Mouse (Mus musculus): Measurements from ENCODE around the gene Milr1.
"Not testable (repeated sequence)": the region's sequence is repeated elsewhere in the genome, so short reads cannot be mapped to it uniquely, and the experiment has no call there.

The Milr1 gene

DNA sequence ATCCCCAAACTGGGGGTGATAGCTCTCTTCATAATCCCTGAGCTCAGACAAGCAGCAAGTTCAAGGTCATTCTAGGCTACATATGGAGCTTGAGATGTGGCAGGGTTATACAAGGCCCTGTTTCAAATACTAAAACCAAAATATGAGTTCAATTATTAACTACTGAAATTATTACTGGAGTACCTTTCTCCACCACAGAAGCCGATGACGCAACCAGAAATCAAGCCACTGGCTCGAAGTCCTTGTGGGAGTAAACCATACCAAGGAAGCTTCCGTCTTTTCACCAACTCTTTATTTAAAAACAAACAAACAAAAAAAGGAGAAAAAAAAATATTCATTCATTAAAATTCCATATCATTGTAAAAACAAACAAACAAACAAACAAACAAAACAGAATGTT, 25.9 kb downstream of the Milr1 start:
- no peak for DNase-seq (ENCODE audit: low read depth)

- DNase-seq (ENCODE audit: low read depth): no peak
These were observed 26.4 kb downstream of the Milr1 start for GRCm38 (mm10) chr11:106777395-106777794.

DNA sequence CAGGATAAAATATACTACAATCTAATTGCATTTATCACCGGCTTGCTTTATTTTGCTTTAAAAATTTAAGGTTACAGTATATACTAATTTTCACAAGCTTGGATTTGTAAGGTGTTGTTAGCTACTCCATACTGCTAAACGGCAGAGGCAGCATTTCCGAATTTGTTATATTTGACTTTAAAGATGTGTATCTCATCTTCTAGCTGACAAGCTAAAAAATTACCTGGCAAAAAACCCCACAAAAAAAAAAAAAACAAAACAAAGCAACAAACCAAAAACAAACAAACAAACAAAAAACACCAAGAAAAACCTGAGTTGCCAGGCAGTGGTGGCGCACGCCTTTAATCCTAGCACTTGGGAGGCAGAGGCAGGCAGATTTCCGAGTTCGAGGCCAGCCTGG, 27.1 kb downstream of the Milr1 start:
- no peak for DNase-seq (ENCODE audit: low read depth)

DNA sequence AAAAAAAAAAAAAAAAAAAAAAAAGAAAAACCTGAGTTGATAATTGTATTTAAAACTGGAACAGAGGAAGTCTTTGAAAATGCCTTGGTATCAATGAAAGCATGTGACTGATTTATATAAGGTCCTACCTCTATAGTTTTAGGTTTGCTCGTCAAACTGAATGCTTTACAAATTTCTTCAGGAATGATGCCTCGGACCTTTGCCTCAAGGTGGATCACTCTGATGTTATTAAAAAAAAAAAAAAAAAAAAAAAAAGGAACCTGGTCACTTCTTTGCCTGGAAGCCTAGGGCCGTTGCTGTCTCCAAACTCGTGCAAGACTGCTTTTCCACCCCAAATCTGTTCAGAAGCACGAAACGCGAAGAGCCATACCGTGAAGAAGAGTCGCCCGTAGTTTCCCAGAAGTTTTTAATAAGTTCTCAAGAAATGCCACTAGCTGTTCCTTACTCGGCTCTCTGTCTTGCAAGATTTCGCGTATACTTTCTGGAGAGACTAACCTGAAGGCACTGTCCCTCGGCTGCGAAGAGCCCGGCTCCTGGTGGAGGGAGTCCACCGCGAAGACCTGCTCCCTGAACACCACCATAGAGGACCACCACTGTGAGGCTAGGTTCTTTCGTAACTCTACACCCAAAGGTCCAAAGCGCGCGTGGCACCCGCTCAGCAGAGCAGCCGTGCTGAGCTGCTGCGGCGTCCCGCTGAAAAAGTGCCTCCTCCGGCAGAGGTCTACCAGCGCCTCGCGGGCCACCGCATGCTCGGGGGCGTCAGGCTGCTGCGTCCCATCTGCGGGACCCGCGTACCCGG, 27.8 kb downstream of the Milr1 start:
- no peak for DNase-seq (ENCODE audit: low read depth)

GRCm38 (mm10) chr11:106779388-106780088, 28.5 kb downstream of the Milr1 start, which contains the start of gene Polg2:
Gene Polg2, minus strand, starts transcription at chr11:106779537.
- DNase-seq (ENCODE audit: low read depth): peak; percentile 81

DNA sequence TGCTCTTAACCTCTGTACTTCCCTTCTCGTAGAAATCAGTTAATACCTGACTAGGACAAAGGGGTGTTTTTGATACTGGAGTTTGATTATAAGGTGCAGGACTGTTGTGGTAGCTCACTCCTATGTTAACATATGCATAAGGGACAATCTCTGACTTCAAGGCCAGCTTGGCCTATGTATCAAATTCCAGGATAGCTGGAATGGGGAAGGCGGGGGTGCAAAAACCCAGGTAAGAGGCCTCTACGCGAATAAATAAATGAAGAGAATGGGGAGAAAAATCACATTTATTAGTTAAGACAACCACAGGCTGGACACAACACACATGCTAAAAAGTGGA, 29.0 kb downstream of the Milr1 start:
- no peak for DNase-seq (ENCODE audit: low read depth)

GRCm38 (mm10) chr11:106780590-106781220, 29.7 kb downstream of the Milr1 start:
- no peak for DNase-seq (ENCODE audit: low read depth)

GRCm38 (mm10) chr11:106782271-106782670, 31.2 kb downstream of the Milr1 start:
- not testable (repeated sequence) for DNase-seq (ENCODE audit: low read depth)

DNA sequence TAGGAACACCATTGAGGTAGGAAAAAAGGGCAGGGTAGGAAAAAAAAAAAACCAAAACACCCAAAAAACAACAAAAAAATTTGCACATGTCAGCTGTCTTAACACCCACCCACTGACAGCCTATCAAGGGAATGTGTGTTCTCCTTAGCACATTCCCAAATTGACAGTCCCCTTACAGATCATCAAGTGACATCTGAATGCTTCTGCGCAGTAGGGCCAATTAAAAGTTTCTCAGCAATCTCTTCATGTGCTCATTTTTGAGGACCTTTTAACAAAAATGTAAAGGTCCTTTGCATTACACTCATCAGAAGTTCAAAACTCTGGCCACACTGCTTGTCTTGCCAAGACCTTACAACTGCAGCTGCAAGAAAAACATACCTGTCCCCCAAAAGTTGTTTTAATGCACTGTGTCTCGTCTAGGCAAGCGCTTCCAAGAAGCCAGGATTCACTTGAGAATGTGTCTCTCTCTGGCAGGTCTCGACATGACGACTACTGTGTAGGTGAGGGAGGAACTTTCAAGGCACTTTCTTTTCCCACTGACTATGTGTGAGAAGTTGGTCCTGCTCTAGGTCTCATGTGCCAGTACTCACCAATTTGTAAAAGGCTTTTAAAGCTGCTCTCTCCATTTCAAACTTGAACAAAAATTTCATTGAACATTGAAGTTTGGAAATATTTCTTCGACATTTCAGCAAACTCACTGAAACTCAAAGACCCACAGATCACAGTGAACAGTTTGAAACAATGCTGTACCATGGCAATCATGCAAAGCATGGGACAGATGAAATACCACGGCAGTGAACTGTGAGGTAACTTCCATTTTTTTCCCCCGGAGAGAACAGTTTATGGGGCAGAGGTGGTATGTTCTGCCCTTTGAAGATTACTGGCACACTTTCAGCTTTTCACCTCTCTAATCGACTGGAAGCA, 32.1 kb downstream of the Milr1 start:
- no peak for DNase-seq (ENCODE audit: low read depth)

GRCm38 (mm10) chr11:106784476-106784875, 33.5 kb downstream of the Milr1 start:
- no peak for DNase-seq (ENCODE audit: low read depth)

DNA sequence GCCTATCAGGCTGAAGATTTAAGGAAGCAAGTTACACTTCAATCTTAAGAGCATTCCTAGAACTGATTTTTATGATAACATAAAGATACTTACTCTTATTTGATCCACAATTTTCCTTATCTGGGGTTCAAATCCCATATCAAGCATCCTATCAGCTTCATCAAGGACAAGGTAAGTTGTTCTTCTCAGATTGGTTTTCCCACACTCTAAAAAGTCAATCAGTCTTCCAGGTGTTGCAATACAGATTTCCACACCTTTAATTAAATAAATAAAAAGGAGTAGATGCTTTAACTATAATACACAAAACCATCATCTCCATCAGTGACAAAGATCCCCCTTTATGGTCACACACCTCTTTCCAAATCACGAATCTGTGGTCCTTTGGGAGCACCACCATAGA, 34.0 kb downstream of the Milr1 start:
- no peak for DNase-seq (ENCODE audit: low read depth)

DNA sequence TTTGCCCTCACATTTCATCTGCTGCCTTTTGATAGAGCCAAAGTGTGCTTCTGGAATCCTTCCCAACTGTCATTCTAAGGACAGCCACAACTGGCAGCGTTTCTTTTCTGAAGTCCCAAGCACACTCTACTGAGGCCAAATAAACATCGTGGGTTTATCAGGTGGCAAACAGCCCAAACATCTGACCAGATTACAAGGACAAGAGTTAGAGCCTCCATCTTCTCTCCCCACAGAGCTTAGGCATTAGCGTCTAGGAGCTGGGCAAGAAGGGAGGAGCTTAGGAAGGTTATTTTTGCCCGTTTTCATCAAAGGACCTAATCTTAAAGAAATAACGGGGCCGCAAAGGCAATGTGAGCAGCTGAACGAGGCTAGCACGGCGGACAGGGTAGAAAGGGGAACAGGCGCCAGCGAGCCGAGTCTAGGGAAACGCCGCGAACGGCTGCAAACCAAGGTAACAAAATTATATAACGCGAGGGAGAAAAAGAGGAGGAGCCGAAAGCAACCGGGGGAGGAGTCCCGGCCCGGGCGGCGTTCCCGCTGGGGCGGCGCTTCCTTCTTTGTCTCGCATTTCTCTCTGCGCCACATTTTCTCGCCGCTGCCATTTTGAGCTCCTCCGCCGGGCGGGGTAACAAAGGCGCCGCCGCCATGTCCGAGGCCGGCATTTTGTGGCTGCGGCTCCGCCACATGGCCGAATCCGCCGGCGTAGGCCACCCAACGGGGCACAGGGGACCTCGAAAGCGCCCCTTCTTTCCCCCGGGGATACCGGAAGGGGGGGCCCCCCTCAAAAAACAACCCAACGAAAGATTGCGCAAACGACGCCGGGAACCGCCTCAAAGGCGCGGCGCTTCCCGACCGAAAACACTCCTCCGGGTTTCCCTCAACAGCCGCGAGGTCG, 36.4 kb downstream of the Milr1 start:
- DNase-seq (ENCODE audit: low read depth): no peak

DNA sequence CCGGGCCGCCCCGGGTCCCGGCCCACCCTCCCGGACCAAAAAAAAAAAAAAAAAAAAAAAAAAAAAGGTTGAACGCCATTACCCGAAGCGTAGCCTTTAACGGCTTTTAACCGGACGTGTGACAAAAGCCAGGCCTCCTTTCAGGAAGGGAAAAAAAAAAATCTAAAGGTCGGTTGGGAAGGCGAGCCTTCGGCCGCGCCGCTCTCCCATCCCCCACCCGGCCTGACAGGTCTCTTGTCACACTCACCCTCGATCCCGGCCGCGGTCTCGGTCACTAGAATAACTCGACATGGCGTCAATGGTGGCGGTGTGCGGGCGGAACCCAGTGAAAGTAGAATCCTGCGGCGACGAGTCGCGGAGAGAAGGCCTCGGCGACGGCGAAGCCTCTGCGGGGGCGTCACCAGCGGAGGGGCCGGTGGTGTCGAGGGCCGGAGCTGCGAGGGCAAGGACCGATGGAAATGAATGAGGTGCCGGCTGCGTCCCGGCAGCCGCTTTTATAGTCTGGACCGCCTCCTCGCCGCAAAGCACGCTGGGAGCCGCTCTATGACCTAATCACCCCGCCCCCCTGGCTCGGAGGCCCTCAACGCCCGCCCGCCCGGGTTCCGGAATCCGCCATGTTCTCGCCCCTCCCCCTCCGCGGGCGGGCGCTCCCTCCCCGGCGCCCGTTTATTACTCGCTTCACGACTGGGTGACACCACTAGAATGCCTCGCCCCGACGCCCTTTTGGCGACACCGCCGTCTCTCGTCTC, 37.2 kb downstream of the Milr1 start:
- peak; percentile 80 for DNase-seq (ENCODE audit: low read depth)

DNA sequence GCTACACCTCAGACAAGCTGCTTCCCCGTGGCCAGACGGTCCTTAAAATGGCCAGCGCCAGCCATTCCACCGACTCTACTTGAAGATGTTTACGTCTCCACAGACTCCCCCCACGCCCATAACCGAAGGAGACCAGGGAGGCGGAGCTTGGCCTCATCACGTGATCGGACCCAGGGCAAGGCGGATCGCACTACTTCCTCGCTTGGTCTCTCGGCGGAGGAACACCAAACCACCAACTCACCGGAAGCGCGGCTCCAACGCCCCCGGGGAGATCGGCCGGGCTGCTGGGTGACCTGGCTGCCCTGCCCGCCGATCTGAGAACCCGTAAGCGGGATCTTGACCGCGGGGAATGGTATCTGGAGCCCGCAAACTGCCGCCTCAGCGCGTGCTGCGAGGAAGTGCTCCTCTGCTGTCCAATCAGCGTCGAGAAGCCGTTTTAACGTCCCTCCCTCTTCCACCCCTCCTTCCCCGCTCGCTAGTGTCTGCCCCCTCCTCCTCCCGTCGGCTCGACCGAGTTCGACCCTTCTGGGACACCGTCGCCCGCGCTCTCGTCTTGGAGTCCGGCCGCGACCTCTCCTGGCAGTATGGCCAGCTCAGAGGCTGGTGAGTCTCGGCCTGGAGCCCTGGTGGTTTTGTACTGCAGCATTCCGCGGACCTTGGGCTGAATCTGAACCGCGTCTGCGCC, 37.9 kb downstream of the Milr1 start, which contains the start of the genes Ddx5 and Cep95:
TSS of gene Ddx5 (minus strand) at position 411 of the 685 bp plus-strand sequence.
TSS of gene Cep95 (plus strand) at position 478 of the 685 bp plus-strand sequence.
- DNase-seq (ENCODE audit: low read depth): peak; percentile 97

GRCm38 (mm10) chr11:106789649-106790048, 38.6 kb downstream of the Milr1 start:
- no peak for DNase-seq (ENCODE audit: low read depth)

DNA sequence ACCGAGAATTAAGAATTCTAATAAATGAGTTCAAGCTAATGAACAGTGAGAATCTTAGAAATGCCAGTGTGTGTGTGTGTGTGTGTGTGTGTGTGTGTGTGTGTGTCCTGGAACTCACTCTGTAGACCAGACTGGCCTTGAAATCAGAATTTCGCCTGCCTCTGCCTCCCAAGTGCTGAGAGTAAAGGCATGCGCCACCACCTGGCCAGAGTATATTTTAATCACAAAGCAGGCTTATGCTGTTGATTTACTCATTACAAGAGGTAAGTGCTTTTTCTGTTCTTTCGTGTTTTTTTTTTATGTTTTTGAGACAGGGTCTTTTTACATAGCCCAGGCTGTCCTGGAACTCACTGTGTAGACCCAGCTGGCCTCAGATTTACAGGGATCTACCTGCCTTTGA, 42.8 kb downstream of the Milr1 start:
- DNase-seq (ENCODE audit: low read depth): no peak

DNA sequence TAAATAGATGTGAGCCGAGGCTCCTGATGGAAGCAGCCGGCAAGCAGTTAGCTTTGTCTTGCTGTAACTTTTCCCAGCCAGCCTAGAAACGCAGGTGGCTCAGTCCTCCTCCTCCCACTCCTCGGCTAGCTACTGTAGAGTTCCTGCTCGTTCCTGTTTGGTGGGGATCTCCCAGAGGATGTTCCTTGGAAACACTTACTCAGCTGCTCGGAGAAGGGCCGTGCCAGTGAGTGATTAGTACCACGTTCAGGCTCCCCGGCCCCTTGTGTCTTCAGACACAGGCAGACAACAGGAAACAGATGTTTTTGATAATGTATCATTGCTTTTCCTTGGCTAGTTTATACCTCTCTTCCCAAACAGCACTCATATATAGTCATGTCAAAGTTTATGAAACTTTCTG, 44.7 kb downstream of the Milr1 start:
- DNase-seq (ENCODE audit: low read depth): no peak

DNA sequence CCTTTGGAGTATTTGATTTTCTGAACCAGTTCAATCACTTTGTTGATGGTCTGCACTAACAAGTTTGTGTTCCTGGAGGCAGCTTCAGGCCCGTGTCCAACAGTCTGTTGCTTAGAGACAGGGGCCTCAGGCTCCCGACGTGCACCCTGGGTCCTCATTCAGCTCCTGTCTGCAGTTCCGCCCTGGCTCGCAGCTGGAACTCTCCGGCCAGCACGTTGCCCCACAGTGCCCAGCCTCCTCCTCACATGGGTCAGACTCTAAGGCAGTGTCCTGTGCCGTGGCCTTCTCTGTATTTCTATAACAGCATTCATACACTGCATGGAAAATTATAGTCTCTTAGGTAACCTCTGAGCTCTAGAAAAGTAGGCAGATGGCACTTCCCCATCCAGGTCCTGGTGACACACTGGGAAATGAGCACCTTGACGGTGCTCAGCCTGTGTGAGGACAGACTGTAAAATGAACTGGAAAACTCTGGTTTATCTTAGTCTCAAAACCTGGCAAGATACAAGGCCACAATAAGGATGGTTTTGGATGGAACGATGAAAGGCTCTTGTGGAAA, 51.1 kb downstream of the Milr1 start:
- DNase-seq (ENCODE audit: low read depth): no peak

- not testable (repeated sequence) for DNase-seq (ENCODE audit: low read depth)
These were observed 56.4 kb downstream of the Milr1 start for GRCm38 (mm10) chr11:106807442-106807841.
